Mouse (Mus musculus) liver, embryonic 15.5 days (tissue): ENCODE measurements around the gene Taf10. TPM values are rescaled to one million over a fixed set of nuclear protein-coding genes. Genes with fewer than 3 reads are reported as not detected.

Experiments
- ATAC-seq: fragments of 200-750 bp; cut with Nextera tagmentation; 2 replicates; pipeline ENCODE4 v1.8.0; 2017; ENCODE audit warnings: moderate number of reproducible peaks, mild to moderate bottlenecking, moderate library complexity; ENCODE audit not compliant: insufficient read depth
- H3K27ac ChIP-seq: fragments of 300-500 bp; sonication (generic); replicated peaks from 2 replicates; pipeline ENCODE4 v1.5.1; 2015; ENCODE audit warnings: mild to moderate bottlenecking, inconsistent platforms
- H3K27me3 ChIP-seq: fragments of 300-500 bp; sonication (generic); 2 replicates; pipeline ENCODE4 v1.6.1; 2015; ENCODE audit warnings: mild to moderate bottlenecking, inconsistent platforms
- H3K36me3 ChIP-seq: fragments of 300-500 bp; sonication (generic); replicated peaks from 2 replicates; pipeline ENCODE4 v1.6.1; 2015; ENCODE audit warnings: moderate library complexity, mild to moderate bottlenecking, inconsistent platforms
- H3K4me1 ChIP-seq: fragments of 300-500 bp; sonication (generic); replicated peaks from 2 replicates; pipeline ENCODE4 v1.6.1; 2015; ENCODE audit warnings: inconsistent platforms
- H3K4me2 ChIP-seq: fragments of 300-500 bp; sonication (generic); 2 replicates; pipeline ENCODE4 v1.6.1; 2015; ENCODE audit warnings: moderate library complexity, mild to moderate bottlenecking, inconsistent platforms
- H3K4me3 ChIP-seq: fragments of 300-500 bp; sonication (generic); replicated peaks from 2 replicates; pipeline ENCODE4 v1.5.1; 2015; ENCODE audit warnings: mild to moderate bottlenecking, inconsistent platforms
- H3K9ac ChIP-seq: fragments of 300-500 bp; sonication (generic); 2 replicates; pipeline ENCODE4 v1.6.1; 2015; ENCODE audit warnings: moderate library complexity, mild to moderate bottlenecking, inconsistent platforms
- H3K9me3 ChIP-seq: fragments of 300-500 bp; sonication (generic); replicated peaks from 2 replicates; pipeline ENCODE4 v1.6.1; 2016; ENCODE audit warnings: inconsistent platforms
- WGBS: fragments of 180-500 bp; shearing (Covaris S2); methylation state at CpG from one replicate; pipeline ENCODE4 v1.1.7; 2015; ENCODE audit warnings: mixed read lengths; ENCODE audit not compliant: insufficient replicate concordance; 5-methylcytosine and 5-hydroxymethylcytosine counted together
- polyA plus RNA-seq: library from polyadenylated mRNA; unstranded; fragments of >200 nt; fragmentation: Nextera tagmentation; extraction: Ambion mirVana; gene quantifications from 2 replicates; pipeline ENCODE4 v1.2.1, GENCODE M21; 2015

Taf10 gene
- polyA plus RNA-seq, 1 experiment from 2014 or later = 110 TPM

- ATAC-seq = no peak
- 41% methylated on average over 3 of the region's 3 CpGs for WGBS
- no peaks in the 10 kb centered on the region for H3K4me1 ChIP-seq
- no peaks in the 10 kb centered on the region for H3K36me3 ChIP-seq
- H3K9me3 ChIP-seq = no peaks in the 10 kb centered on the region
- H3K9ac ChIP-seq = no peak overlapping the region
- no peak overlapping the region for H3K4me3 ChIP-seq
- no peak overlapping the region for H3K27ac ChIP-seq
- H3K4me2 ChIP-seq = no peak overlapping the region
- no peaks in the 10 kb centered on the region for H3K27me3 ChIP-seq
Observed at GRCm38 (mm10) chr7:105715366-105715765, 28.8 kb downstream of the Taf10 start.

GRCm38 (mm10) chr7:105708733-105709132 lies 35.4 kb downstream of the Taf10 start:
- 55% methylated on average over 5 of the region's 5 CpGs for WGBS
- H3K9me3 ChIP-seq = no peaks in the 10 kb centered on the region
- H3K9ac ChIP-seq = no peak overlapping the region
- no peak overlapping the region for H3K27ac ChIP-seq
- ATAC-seq = peak; percentile 83
- H3K4me2 ChIP-seq = no peak overlapping the region
- 0 out of 2 replicates have a peak, but pooled peaks cover 9% of the 10 kb centered on the region for H3K4me1 ChIP-seq
- H3K36me3 ChIP-seq = no peaks in the 10 kb centered on the region
- no peaks in the 10 kb centered on the region for H3K27me3 ChIP-seq
- no peak overlapping the region for H3K4me3 ChIP-seq

GRCm38 (mm10) chr7:105703816-105704215 lies 40.3 kb downstream of the Taf10 start:
- H3K27me3 ChIP-seq = no peaks in the 10 kb centered on the region
- no peak overlapping the region for H3K27ac ChIP-seq
- no peak overlapping the region for H3K4me3 ChIP-seq
- H3K9me3 ChIP-seq = no peaks in the 10 kb centered on the region
- 0 out of 2 replicates have a peak, but pooled peaks cover 4% of the 10 kb centered on the region for H3K4me1 ChIP-seq
- no peak overlapping the region for H3K9ac ChIP-seq
- 64% methylated on average over 4 of the region's 4 CpGs for WGBS
- ATAC-seq = no peak
- no peak overlapping the region for H3K4me2 ChIP-seq
- H3K36me3 ChIP-seq = no peaks in the 10 kb centered on the region

GRCm38 (mm10) chr7:105703184-105703583 lies 41.0 kb downstream of the Taf10 start:
- no peaks in the 10 kb centered on the region for H3K27me3 ChIP-seq
- H3K4me2 ChIP-seq = no peak overlapping the region
- H3K9me3 ChIP-seq = no peaks in the 10 kb centered on the region
- no peaks in the 10 kb centered on the region for H3K4me1 ChIP-seq
- H3K27ac ChIP-seq = no peak overlapping the region
- no peak overlapping the region for H3K9ac ChIP-seq
- WGBS = 75% methylated on average over 16 of the region's 16 CpGs
- no peak overlapping the region for H3K4me3 ChIP-seq
- ATAC-seq = no peak
- no peaks in the 10 kb centered on the region for H3K36me3 ChIP-seq

- Histone ChIP-seq H3K36me3 (no peaks in the 10 kb centered on the region), H3K27ac (no peak overlapping the region), H3K4me2 (no peak overlapping the region), H3K9me3 (no peaks in the 10 kb centered on the region), H3K9ac (no peak overlapping the region), H3K27me3 (no peaks in the 10 kb centered on the region), H3K4me1 (no peaks in the 10 kb centered on the region), H3K4me3 (no peak overlapping the region)
- WGBS = 23% methylated on average over 1 of the region's 1 CpGs
- no peak for ATAC-seq
Observed at GRCm38 (mm10) chr7:105690875-105691274, 53.3 kb downstream of the Taf10 start.

Other genes with a start within 250 kb of the Taf10 start
- 21.9 and 22.0 TPM in 2 replicates for gene Smpd1, start 190.0 kb downstream of the Taf10 start, polyA plus RNA-seq
- gene Apbb1, start 162.7 kb downstream of the Taf10 start, polyA plus RNA-seq = 2.3 and 2.4 TPM in 2 replicates
- 343 and 400 TPM in 2 replicates for gene Hpx, start 144.2 kb downstream of the Taf10 start, polyA plus RNA-seq
- 3.5 and 4.9 TPM in 2 replicates for gene Trim3, start 110.8 kb downstream of the Taf10 start, polyA plus RNA-seq
- gene Timm10b, start 104.3 kb downstream of the Taf10 start, polyA plus RNA-seq = 94.4 and 98.5 TPM in 2 replicates
- 10.9 and 13.8 TPM in 2 replicates for gene Arfip2, start 103.9 kb downstream of the Taf10 start, polyA plus RNA-seq
- 14.4 and 24.6 TPM in 2 replicates for gene Gm45799, start 103.8 kb downstream of the Taf10 start, polyA plus RNA-seq
- 0.10 and 0.32 TPM in 2 replicates for gene Dnhd1, start 93.5 kb downstream of the Taf10 start, polyA plus RNA-seq
- gene Ilk, start 7.8 kb downstream of the Taf10 start, polyA plus RNA-seq = 120 and 127 TPM in 2 replicates
- gene Rrp8, start 7.0 kb downstream of the Taf10 start, polyA plus RNA-seq = 10.7 and 12.6 TPM in 2 replicates
- gene Tpp1, start 7.9 kb upstream of the Taf10 start, polyA plus RNA-seq = 59.4 and 62.5 TPM in 2 replicates
- 0.76 and 0.82 TPM in 2 replicates for gene Dchs1, start 43.3 kb upstream of the Taf10 start, polyA plus RNA-seq
- gene Mrpl17, start 66.7 kb upstream of the Taf10 start, polyA plus RNA-seq = 213 and 216 TPM in 2 replicates
- gene Gm4070, start 209.6 kb upstream of the Taf10 start, polyA plus RNA-seq = 0.64 and 1.0 TPM in 2 replicates